Mouse (Mus musculus): ENCODE measurements around the gene Tmem45b.
"Not testable (repeated sequence)": the region's sequence is repeated elsewhere in the genome, so short reads cannot be mapped to it uniquely, and the experiment has no call there.

GRCm38 (mm10) chr9:31501221-31501620 lies 37.0 kb upstream of the Tmem45b start:
- TF ChIP-seq POLR2A (IDR thresholded peaks at IDR 0.05; ENCODE audit: insufficient read depth, low read depth, low read length); CTCF (IDR thresholded peaks at IDR 0.05); EP300 (IDR thresholded peaks at IDR 0.05; ENCODE audit: insufficient read depth, low read depth, low read length): not testable (repeated sequence)
